Mouse (Mus musculus): ENCODE measurements at regions not wholly inside any gene's neighbourhood (a gene's known extent, or its start where the extent isn't known, plus 50 kb on each side); places are given as distances from the start of the nearest gene placed in this dataset.
A peak's percentile ranks its signal among the peaks of the same experiment; 100 is the strongest.

- H3K4me2 ChIP-seq (ENCODE audit: low read depth, low read length): no peak overlapping the region
- 59% methylated on average over 8 of the region's 8 CpGs for WGBS
- no peaks in the 10 kb centered on the region for H3K36me3 ChIP-seq (ENCODE audit: control insufficient read depth, insufficient read depth, low read length)
- H3K27ac ChIP-seq (ENCODE audit: low read depth, low read length): no peak overlapping the region
- 0 out of 2 replicates have a peak, but pooled peaks cover 2% of the 10 kb centered on the region for H3K4me1 ChIP-seq (ENCODE audit: control insufficient read depth, insufficient read depth, low read length)
- H3K27me3 ChIP-seq (ENCODE audit: control insufficient read depth, insufficient read depth, low read length): no peaks in the 10 kb centered on the region
- no peaks in the 10 kb centered on the region for H3K9me3 ChIP-seq (ENCODE audit: control insufficient read depth, low read length)
- H3K4me3 ChIP-seq (ENCODE audit: low read depth, low read length): no peak overlapping the region
- ATAC-seq (ENCODE audit: low read depth): no peak
- H3K9ac ChIP-seq (replicated peaks; ENCODE audit: low read depth, low read length): no peak overlapping the region
These were observed 209.9 kb downstream of the Cdh11 start for GRCm38 (mm10) chr8:102575523-102575922.

GRCm38 (mm10) chr8:102567779-102568178, 217.7 kb downstream of the Cdh11 start:
- no peak overlapping the region for H3K27ac ChIP-seq (ENCODE audit: low read depth, low read length)
- no peaks in the 10 kb centered on the region for H3K36me3 ChIP-seq (ENCODE audit: control insufficient read depth, insufficient read depth, low read length)
- no peak overlapping the region for H3K9ac ChIP-seq (replicated peaks; ENCODE audit: low read depth, low read length)
- WGBS: 86% methylated on average over 5 of the region's 5 CpGs
- no peaks in the 10 kb centered on the region for H3K4me1 ChIP-seq (ENCODE audit: control insufficient read depth, insufficient read depth, low read length)
- no peaks in the 10 kb centered on the region for H3K9me3 ChIP-seq (ENCODE audit: control insufficient read depth, low read length)
- H3K4me2 ChIP-seq (ENCODE audit: low read depth, low read length): no peak overlapping the region
- no peak overlapping the region for H3K4me3 ChIP-seq (ENCODE audit: low read depth, low read length)
- ATAC-seq (ENCODE audit: low read depth): no peak
- H3K27me3 ChIP-seq (ENCODE audit: control insufficient read depth, insufficient read depth, low read length): no peaks in the 10 kb centered on the region

- H3K4me1 ChIP-seq (ENCODE audit: control insufficient read depth, insufficient read depth, low read length): 0 out of 2 replicates have a peak, but pooled peaks cover 4% of the 10 kb centered on the region
- no peak overlapping the region for H3K9ac ChIP-seq (replicated peaks; ENCODE audit: low read depth, low read length)
- H3K27me3 ChIP-seq (ENCODE audit: control insufficient read depth, insufficient read depth, low read length): no peaks in the 10 kb centered on the region
- no peaks in the 10 kb centered on the region for H3K36me3 ChIP-seq (ENCODE audit: control insufficient read depth, insufficient read depth, low read length)
- H3K4me2 ChIP-seq (ENCODE audit: low read depth, low read length): no peak overlapping the region
- no peaks in the 10 kb centered on the region for H3K9me3 ChIP-seq (ENCODE audit: control insufficient read depth, low read length)
- no peak for ATAC-seq (ENCODE audit: low read depth)
- no peak overlapping the region for H3K4me3 ChIP-seq (ENCODE audit: low read depth, low read length)
- WGBS: 73% methylated on average over 6 of the region's 6 CpGs
- no peak overlapping the region for H3K27ac ChIP-seq (ENCODE audit: low read depth, low read length)
These were observed 231.2 kb downstream of the Cdh11 start for GRCm38 (mm10) chr8:102554213-102554612.

GRCm38 (mm10) chr8:102553348-102553935, 232.0 kb downstream of the Cdh11 start:
- no peak overlapping the region for H3K4me3 ChIP-seq (ENCODE audit: low read depth, low read length)
- H3K9ac ChIP-seq (replicated peaks; ENCODE audit: low read depth, low read length): no peak overlapping the region
- whole genome bisulfite sequencing: 20% methylated on average over 9 of the region's 9 CpGs
- 0 out of 2 replicates have a peak, but pooled peaks cover 4% of the 10 kb centered on the region for H3K4me1 ChIP-seq (ENCODE audit: control insufficient read depth, insufficient read depth, low read length)
- no peaks in the 10 kb centered on the region for H3K9me3 ChIP-seq (ENCODE audit: control insufficient read depth, low read length)
- H3K27me3 ChIP-seq (ENCODE audit: control insufficient read depth, insufficient read depth, low read length): no peaks in the 10 kb centered on the region
- no peaks in the 10 kb centered on the region for H3K36me3 ChIP-seq (ENCODE audit: control insufficient read depth, insufficient read depth, low read length)
- no peak overlapping the region for H3K4me2 ChIP-seq (ENCODE audit: low read depth, low read length)
- H3K27ac ChIP-seq (ENCODE audit: low read depth, low read length): peak overlapping the region; percentile 31; the same call in 1 of the 2 replicates
- ATAC-seq (ENCODE audit: low read depth): peak; percentile 68; the same call in 1 of the 2 replicates

- H3K4me3 ChIP-seq (ENCODE audit: low read depth, low read length): no peak overlapping the region
- no peaks in the 10 kb centered on the region for H3K4me1 ChIP-seq (ENCODE audit: control insufficient read depth, insufficient read depth, low read length)
- no peak overlapping the region for H3K27ac ChIP-seq (ENCODE audit: low read depth, low read length)
- no peaks in the 10 kb centered on the region for H3K27me3 ChIP-seq (ENCODE audit: control insufficient read depth, insufficient read depth, low read length)
- no peaks in the 10 kb centered on the region for H3K9me3 ChIP-seq (ENCODE audit: control insufficient read depth, low read length)
- ATAC-seq (ENCODE audit: low read depth): no peak
- no peak overlapping the region for H3K9ac ChIP-seq (replicated peaks; ENCODE audit: low read depth, low read length)
- no peak overlapping the region for H3K4me2 ChIP-seq (ENCODE audit: low read depth, low read length)
- WGBS: 70% methylated on average over 3 of the region's 3 CpGs
- no peaks in the 10 kb centered on the region for H3K36me3 ChIP-seq (ENCODE audit: control insufficient read depth, insufficient read depth, low read length)
These were observed 246.6 kb downstream of the Cdh11 start for GRCm38 (mm10) chr8:102538886-102539285.

GRCm38 (mm10) chr8:102538068-102538467, 247.4 kb downstream of the Cdh11 start:
- Histone ChIP-seq H3K9me3 (ENCODE audit: control insufficient read depth, low read length) (no peaks in the 10 kb centered on the region), H3K36me3 (ENCODE audit: control insufficient read depth, insufficient read depth, low read length) (no peaks in the 10 kb centered on the region), H3K9ac (replicated peaks; ENCODE audit: low read depth, low read length) (no peak overlapping the region), H3K4me2 (ENCODE audit: low read depth, low read length) (no peak overlapping the region), H3K27me3 (ENCODE audit: control insufficient read depth, insufficient read depth, low read length) (no peaks in the 10 kb centered on the region), H3K4me1 (ENCODE audit: control insufficient read depth, insufficient read depth, low read length) (no peaks in the 10 kb centered on the region), H3K4me3 (ENCODE audit: low read depth, low read length) (no peak overlapping the region), H3K27ac (ENCODE audit: low read depth, low read length) (no peak overlapping the region)
- no peak for ATAC-seq (ENCODE audit: low read depth)
- 71% methylated on average over 3 of the region's 3 CpGs for WGBS

- Histone ChIP-seq H3K27ac (ENCODE audit: low read depth, low read length) (no peak overlapping the region), H3K4me1 (ENCODE audit: control insufficient read depth, insufficient read depth, low read length) (no peaks in the 10 kb centered on the region), H3K9me3 (ENCODE audit: control insufficient read depth, low read length) (no peaks in the 10 kb centered on the region), H3K36me3 (ENCODE audit: control insufficient read depth, insufficient read depth, low read length) (no peaks in the 10 kb centered on the region), H3K9ac (replicated peaks; ENCODE audit: low read depth, low read length) (no peak overlapping the region), H3K4me3 (ENCODE audit: low read depth, low read length) (no peak overlapping the region), H3K4me2 (ENCODE audit: low read depth, low read length) (no peak overlapping the region), H3K27me3 (ENCODE audit: control insufficient read depth, insufficient read depth, low read length) (no peaks in the 10 kb centered on the region)
- no peak for ATAC-seq (ENCODE audit: low read depth)
These were observed 267.0 kb downstream of the Cdh11 start for GRCm38 (mm10) chr8:102518446-102518845.

GRCm38 (mm10) chr8:102515748-102516147, 269.7 kb downstream of the Cdh11 start:
- no peaks in the 10 kb centered on the region for H3K4me1 ChIP-seq (ENCODE audit: control insufficient read depth, insufficient read depth, low read length)
- H3K27ac ChIP-seq (ENCODE audit: low read depth, low read length): no peak overlapping the region
- H3K4me2 ChIP-seq (ENCODE audit: low read depth, low read length): no peak overlapping the region
- H3K4me3 ChIP-seq (ENCODE audit: low read depth, low read length): no peak overlapping the region
- H3K27me3 ChIP-seq (ENCODE audit: control insufficient read depth, insufficient read depth, low read length): no peaks in the 10 kb centered on the region
- ATAC-seq (ENCODE audit: low read depth): no peak
- no peaks in the 10 kb centered on the region for H3K36me3 ChIP-seq (ENCODE audit: control insufficient read depth, insufficient read depth, low read length)
- no peaks in the 10 kb centered on the region for H3K9me3 ChIP-seq (ENCODE audit: control insufficient read depth, low read length)
- H3K9ac ChIP-seq (replicated peaks; ENCODE audit: low read depth, low read length): no peak overlapping the region

- Histone ChIP-seq H3K4me3 (ENCODE audit: low read depth, low read length) (no peak overlapping the region), H3K9me3 (ENCODE audit: control insufficient read depth, low read length) (no peaks in the 10 kb centered on the region), H3K36me3 (ENCODE audit: control insufficient read depth, insufficient read depth, low read length) (no peaks in the 10 kb centered on the region), H3K27ac (ENCODE audit: low read depth, low read length) (no peak overlapping the region), H3K27me3 (ENCODE audit: control insufficient read depth, insufficient read depth, low read length) (no peaks in the 10 kb centered on the region), H3K4me2 (ENCODE audit: low read depth, low read length) (no peak overlapping the region), H3K4me1 (ENCODE audit: control insufficient read depth, insufficient read depth, low read length) (no peaks in the 10 kb centered on the region), H3K9ac (replicated peaks; ENCODE audit: low read depth, low read length) (no peak overlapping the region)
- no peak for ATAC-seq (ENCODE audit: low read depth)
- WGBS: 77% methylated on average over 2 of the region's 2 CpGs
These were observed 270.5 kb downstream of the Cdh11 start for GRCm38 (mm10) chr8:102514805-102515424.
